Mouse (Mus musculus) left cerebral cortex, adult 2 months (tissue): Measurements from ENCODE around the gene Dach1. TPM values are rescaled to one million over a fixed set of nuclear protein-coding genes. Genes with fewer than 3 reads are reported as not detected.

Experiments used
- DNase-seq, 2 experiments: peaks; one replicate each; pipeline ENCODE4 v3.0.0; 2021 to 2022; ENCODE audit warnings: low spot score in 2 of 2, mixed read lengths in 1 of 2; ENCODE audit errors: extremely low spot score in 1 of 2
- H3K27ac ChIP-seq: fragments of 200-600 bp; 2 replicates; pipeline ENCODE4 v1.8.1; 2022
- H3K4me3 ChIP-seq: fragments of 200-600 bp; 2 replicates; pipeline ENCODE4 v1.8.1; 2022
- CTCF ChIP-seq: fragments of 200-600 bp; IDR thresholded peaks from 2 replicates; pipeline ENCODE4 v1.8.1; 2022; ENCODE audit warnings: antibody characterized with exemption, mild to moderate bottlenecking, moderate library complexity
- intact Hi-C: fragments of 180-260 bp; cut with DNase I; formaldehyde crosslinking; loops from one replicate; pipeline ENCODE4 v1.15.1; 2025
- total RNA-seq, 2 experiments: library from RNA; stranded (reverse); gene quantifications; 2 replicates each; pipeline ENCODE4 v1.2.3; 2021

Gene Dach1
- total RNA-seq, 2 experiments from 2014 or later = 3.4 to 5.6 TPM

- Histone ChIP-seq H3K4me3 (no peak overlapping the region), H3K27ac (no peak overlapping the region)
- intact Hi-C loops = no loop called here
- DNase-seq = no peak
- no peak for TF ChIP-seq CTCF
Observed at GRCm38 (mm10) chr14:98156753-98157152, 12.8 kb downstream of the Dach1 start.

GRCm38 (mm10) chr14:98155725-98156392 is 13.7 kb downstream of the Dach1 start:
- TF ChIP-seq CTCF = no peak
- DNase-seq = no peak
- Histone ChIP-seq H3K27ac (no peak overlapping the region), H3K4me3 (no peak overlapping the region)
- intact Hi-C loops = no loop called here

- intact Hi-C loops = no loop called here
Observed at GRCm38 (mm10) chr14:98154832-98155422, 14.6 kb downstream of the Dach1 start.

GRCm38 (mm10) chr14:98141758-98142157 is 27.8 kb downstream of the Dach1 start:
- Histone ChIP-seq H3K27ac (no peak overlapping the region), H3K4me3 (no peak overlapping the region)
- TF ChIP-seq CTCF = no peak
- no peak for DNase-seq
- intact Hi-C loops = no loop called here

More at GRCm38 (mm10) chr14:98154832-98155422, 14.6 kb downstream of the Dach1 start:
- H3K4me3 ChIP-seq = no peak overlapping the region
- no peak overlapping the region for H3K27ac ChIP-seq
- no peak for TF ChIP-seq CTCF
- no peak for DNase-seq

GRCm38 (mm10) chr14:98138873-98139665 is 30.5 kb downstream of the Dach1 start:
- intact Hi-C loops = no loop called here
- DNase-seq = no peak
- no peak overlapping the region for H3K27ac ChIP-seq
- no peak for TF ChIP-seq CTCF
- no peak overlapping the region for H3K4me3 ChIP-seq

GRCm38 (mm10) chr14:98134546-98134945 is 35.0 kb downstream of the Dach1 start:
- H3K27ac ChIP-seq = no peak overlapping the region
- no peak for TF ChIP-seq CTCF
- intact Hi-C loops = no loop called here
- no peak for DNase-seq
- H3K4me3 ChIP-seq = no peak overlapping the region

GRCm38 (mm10) chr14:98123032-98123431 is 46.5 kb downstream of the Dach1 start:
- no peak overlapping the region for H3K27ac ChIP-seq
- intact Hi-C loops = no loop called here
- H3K4me3 ChIP-seq = no peak overlapping the region
- no peak for DNase-seq
- no peak for TF ChIP-seq CTCF

GRCm38 (mm10) chr14:98116627-98117026 is 52.9 kb downstream of the Dach1 start:
- DNase-seq = no peak
- intact Hi-C loops = no loop called here
- no peak overlapping the region for H3K27ac ChIP-seq
- H3K4me3 ChIP-seq = no peak overlapping the region
- TF ChIP-seq CTCF = no peak

- intact Hi-C loops = no loop called here
- TF ChIP-seq CTCF = no peak
Observed at GRCm38 (mm10) chr14:98113106-98113505, 56.5 kb downstream of the Dach1 start.

GRCm38 (mm10) chr14:98109929-98110328 is 59.6 kb downstream of the Dach1 start:
- DNase-seq = no peak
- intact Hi-C loops = no loop called here
- Histone ChIP-seq H3K4me3 (no peak overlapping the region), H3K27ac (no peak overlapping the region)
- no peak for TF ChIP-seq CTCF

More at GRCm38 (mm10) chr14:98113106-98113505, 56.5 kb downstream of the Dach1 start:
- DNase-seq = no peak
- no peak overlapping the region for H3K27ac ChIP-seq
- no peak overlapping the region for H3K4me3 ChIP-seq

- Histone ChIP-seq H3K4me3 (no peak overlapping the region), H3K27ac (no peak overlapping the region)
- intact Hi-C loops = no loop called here
- no peak for TF ChIP-seq CTCF
- no peak for DNase-seq
Observed at GRCm38 (mm10) chr14:98108764-98109163, 60.8 kb downstream of the Dach1 start.

- no peak for DNase-seq
- intact Hi-C loops = no loop called here
- Histone ChIP-seq H3K27ac (no peak overlapping the region), H3K4me3 (no peak overlapping the region)
- TF ChIP-seq CTCF = no peak
Observed at GRCm38 (mm10) chr14:98106208-98106607, 63.4 kb downstream of the Dach1 start.
